Mouse (Mus musculus) left cerebral cortex, postnatal 10 days (tissue): ENCODE data around the gene Fancd2os. TPM values are rescaled to one million over a fixed set of nuclear protein-coding genes. Genes with fewer than 3 reads are reported as not detected.

Source experiments
- DNase-seq, 2 experiments: peaks; one replicate each; pipeline ENCODE4 v3.0.0; 2021 to 2022; ENCODE audit warnings: low spot score in 2 of 2, mixed read lengths in 1 of 2; ENCODE audit errors: extremely low spot score in 1 of 2
- intact Hi-C: fragments of 180-260 bp; cut with DNase I; formaldehyde crosslinking; loops from one replicate; pipeline ENCODE4 v1.15.1; 2025
- total RNA-seq, 2 experiments: library from RNA; stranded (reverse); gene quantifications; 2 replicates each; pipeline ENCODE4 v1.2.3; 2021

Fancd2os gene
- total RNA-seq = not detected

DNA sequence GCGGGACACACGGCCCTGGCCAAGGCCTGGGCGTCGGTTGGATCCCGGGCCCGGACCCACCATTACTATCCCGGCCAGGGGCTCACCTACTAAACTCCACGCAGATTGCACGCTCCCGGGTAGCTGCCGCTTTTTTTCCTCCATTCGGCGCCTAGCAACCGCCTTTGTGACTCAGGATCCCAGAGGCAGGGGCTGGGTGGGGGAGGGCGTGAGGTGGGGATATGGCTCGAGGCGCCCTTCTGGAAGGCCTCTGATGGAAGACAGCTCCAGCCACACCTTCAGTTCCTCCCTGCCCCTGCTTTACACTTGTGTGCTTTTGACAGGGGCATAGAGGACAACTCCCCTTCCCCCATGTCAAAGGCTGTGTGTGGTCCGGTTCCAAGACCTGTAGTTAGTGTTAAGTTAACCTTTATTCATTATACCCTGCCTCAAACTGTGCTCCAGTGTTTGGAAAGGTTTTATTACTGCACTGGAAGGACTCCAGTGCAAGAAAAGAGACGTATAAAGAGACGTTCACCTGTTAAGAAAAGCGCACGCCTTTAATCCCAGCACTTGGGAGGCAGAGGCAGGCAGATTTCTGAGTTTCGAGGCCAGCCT, at the start of gene Fancd2os:
Fancd2os (minus strand) TSS at position 173 of the 597 bp plus-strand sequence.
- intact Hi-C loops = no loop called here
- no peak for DNase-seq

DNA sequence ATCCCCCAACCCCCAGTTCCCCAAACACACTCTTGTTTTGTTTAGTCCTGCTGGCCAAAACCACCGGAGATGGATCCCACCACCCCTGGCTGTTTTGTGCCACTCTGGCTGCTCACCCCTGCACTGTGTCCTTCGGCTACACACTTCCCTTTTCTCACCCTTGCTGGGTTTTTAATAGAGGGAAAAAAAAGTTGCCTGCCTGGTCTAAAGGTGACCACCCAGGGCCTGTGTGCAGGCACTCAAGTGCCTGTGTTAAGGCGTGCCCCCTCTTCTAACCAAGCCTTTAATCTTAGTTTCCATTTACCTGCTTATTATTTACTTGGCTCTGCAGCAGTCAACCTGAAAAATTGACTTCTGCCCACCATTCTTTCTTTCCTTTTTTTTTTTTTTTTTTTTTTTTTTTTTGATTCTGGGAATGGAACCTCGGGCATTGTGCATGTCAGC, 49.7 kb upstream of the Fancd2os start:
- DNase-seq = no peak
- intact Hi-C loops = no loop called here

DNA sequence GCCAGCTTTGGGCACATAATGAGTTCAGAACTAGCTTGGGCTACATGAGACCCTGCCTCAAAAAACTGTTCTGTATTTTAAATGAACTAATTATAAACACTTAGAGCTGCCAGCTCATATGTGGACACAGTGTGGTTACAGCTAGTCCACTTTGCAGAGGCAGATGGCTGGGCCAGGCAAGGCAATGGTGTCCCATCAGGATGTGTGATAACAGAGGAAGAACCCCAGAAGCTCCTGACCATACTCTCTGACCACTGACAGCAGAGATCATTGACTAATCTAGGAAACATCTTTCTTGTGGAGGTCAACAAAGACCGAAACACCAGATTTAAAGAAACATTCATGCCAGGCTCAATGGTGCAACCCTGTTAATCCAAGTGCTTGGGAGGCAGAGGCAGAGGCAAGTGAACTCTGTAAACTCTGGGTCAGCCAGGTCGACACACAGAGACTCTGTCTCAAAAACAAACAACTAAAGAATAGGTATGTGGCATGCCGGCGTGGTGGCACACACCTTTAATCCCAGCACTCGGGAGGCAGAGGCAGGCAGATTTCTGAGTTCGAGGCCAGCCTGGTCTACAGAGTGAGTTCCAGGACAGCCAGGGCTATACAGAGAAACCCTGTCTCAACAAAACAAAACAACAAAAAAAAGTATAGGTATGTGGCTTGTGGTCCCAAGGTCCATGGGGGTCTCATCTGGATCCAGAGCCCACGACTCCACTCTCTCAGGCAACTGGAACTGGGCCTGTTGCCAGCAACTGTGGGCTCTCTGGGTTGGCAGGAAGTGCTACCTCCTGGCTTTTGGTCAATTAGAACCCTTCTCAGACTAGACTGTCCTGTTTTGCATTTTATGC, 49.1 kb upstream of the Fancd2os start:
- intact Hi-C loops = no loop called here
- DNase-seq = peak in 1 of 2 experiments; percentile 50

DNA sequence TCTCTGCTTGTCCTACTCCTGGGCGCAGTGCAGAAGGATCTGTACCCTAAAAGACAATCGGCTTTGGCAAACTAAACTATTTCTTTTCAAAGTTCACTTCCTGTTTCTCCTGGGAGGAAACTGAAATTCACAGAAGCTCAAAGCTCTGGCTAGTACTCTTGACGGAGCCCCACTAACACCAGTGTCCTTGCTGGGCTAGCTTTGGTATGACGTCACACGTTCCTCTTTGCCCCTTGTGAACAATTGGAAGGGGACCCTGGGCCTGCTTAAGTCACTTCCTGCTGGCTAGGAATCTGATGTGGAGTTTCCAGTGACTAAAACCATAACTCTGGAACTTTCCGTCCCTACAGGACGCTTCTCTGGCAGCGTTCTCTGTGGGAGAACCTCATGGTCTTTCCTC, 44.3 kb upstream of the Fancd2os start:
- intact Hi-C loops = no loop called here

DNA sequence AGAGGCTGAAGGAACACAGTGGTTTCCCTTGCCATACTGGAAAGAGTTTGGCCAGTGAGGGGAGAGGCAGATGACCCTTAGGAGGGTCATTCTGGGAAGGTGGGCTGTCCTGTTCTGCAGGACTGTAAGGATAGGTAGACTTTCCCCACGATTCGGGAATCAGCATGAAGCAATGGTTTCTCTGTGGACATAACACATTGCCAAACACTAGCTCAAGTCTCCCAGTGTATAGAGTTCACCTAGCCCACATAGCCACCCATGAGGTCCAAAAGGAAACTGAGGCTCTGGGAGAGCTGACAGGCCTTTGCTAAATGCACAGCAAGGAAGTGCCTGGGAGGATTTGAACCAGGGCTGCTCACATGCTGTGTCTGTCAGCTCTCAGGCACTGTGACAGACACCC, 43.5 kb upstream of the Fancd2os start:
- intact Hi-C loops = no loop called here
- no peak for DNase-seq

More for the DNA sequence above, 44.3 kb upstream of the Fancd2os start:
- peak; percentile 45 to 70 for DNase-seq

DNA sequence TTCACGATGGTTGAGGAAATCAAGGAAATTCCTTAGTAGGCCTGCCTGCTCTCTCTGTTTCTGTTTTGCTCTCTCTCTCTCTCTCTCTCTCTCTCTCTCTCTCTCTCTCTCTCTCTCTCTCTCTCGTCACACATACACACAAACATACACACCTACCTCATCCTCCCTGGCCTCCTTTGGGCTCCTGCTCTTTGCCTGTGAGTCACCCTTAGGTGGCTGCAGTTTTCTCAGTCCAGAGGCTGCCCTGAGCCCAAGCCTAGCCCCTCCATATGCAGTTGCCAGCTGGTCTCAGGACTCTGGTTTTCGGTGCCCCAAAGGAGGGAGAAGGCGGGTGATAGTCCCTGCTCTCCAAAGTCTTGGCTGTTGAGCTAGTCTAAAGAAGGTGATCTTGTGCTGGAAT, 42.5 kb upstream of the Fancd2os start:
- no peak for DNase-seq
- intact Hi-C loops = no loop called here

DNA sequence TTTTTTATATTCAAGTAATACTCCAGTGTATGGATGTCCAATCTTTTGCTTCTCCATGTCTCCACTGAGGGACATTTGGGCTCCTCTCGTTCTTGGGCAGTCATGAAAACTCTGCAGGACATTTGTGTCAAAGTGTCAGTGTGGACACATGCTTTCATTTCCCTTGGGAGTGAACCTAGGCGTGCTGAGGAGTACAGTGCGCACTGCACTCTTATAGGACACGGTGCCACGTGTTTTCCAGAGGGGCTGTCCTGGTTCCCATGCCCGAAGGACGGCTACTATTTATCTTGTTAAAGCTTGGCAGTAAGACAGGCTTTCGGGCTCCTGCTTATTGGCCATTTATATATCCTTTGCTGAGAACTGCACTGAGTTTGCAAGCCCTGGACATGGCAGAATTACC, 42.1 kb upstream of the Fancd2os start:
- no peak for DNase-seq
- intact Hi-C loops = no loop called here

DNA sequence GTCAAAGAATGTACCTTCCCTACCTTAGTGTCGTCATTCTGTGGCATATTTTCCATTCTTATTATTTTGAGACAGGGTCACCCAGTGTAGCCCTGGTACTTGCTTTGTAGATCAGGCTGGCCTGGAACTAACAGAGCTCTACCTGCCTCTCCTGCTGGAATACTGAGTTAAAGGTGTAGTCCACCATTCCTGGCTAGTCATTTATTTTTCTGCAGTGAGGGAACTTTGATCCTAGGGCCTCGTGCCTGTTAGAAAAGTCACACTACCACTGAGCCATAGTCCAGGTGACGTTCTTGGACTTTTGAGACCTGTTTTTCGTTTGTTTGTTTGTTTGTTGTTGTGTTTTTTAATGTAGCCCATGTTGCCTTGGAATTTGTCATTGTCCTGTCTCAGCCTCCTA, 38.7 kb upstream of the Fancd2os start:
- intact Hi-C loops = loop anchor here (2.0 kb wide), 3 partner anchors 42 to 432 kb away; partner anchors contain the start of gene Tatdn2
- DNase-seq = no peak

DNA sequence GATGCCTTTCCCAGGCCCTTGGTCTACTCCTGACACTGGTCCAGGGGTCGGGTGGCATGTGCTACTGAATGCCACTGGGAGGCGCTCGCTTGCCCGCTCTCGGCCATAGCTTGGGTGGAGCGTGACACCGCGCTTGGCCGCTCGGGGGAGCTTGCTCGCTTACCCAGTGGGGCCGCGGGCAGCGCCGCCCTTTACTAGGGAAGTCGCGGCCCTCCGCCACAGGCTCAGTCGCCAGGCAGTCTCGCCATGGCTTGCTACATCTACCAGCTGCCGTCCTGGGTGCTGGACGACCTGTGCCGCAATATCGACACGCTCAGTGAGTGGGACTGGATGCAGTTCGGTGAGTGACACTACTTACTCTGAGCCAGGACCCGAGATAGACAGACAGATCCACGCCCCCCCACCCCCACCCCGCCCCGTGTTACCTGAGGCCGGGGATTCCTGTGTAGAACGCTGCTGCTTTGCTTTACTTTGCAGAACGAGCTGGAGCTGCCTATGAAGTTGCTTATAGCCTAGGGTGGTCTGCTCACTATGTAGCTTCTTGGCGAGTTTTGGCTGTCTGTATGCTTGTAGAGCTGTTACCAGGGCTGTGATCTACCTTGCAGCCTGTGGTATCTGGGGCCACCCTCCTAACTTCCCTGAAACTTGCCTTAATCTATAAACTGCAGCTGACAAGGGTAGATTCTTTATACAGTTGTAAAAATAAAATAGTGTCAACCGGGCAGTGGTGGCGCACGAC, 38.0 kb upstream of the Fancd2os start, which contains the start of gene Irak2:
Irak2 (plus strand) TSS at position 166 of the 739 bp plus-strand sequence.
- intact Hi-C loops = loop anchor here (2.0 kb wide), 3 partner anchors 42 to 432 kb away; partner anchors contain the start of gene Tatdn2

DNA sequence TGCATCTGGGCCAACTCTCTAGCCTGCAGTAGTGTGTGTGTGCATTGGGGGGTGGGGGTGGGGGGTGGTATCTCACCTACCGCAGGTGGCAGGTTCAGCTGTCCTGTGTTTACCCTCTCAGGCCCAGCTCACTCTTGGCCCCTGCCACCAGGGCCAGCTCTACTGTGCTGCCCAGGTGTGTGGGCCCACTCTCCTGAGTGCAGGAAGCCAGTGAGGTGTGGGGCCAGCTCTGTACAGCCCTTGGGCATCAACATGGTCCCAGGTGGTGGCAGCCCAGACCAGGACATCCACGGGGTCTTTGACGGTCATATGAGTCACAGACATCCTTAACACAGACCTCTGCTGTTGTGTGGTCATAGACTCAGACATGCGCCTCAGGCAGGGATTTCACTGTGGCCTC, 32.3 kb upstream of the Fancd2os start:
- intact Hi-C loops = no loop called here
- no peak for DNase-seq

More for the DNA sequence above, 38.0 kb upstream of the Fancd2os start, which contains the start of gene Irak2:
- peak; percentile 88 to 96 for DNase-seq

DNA sequence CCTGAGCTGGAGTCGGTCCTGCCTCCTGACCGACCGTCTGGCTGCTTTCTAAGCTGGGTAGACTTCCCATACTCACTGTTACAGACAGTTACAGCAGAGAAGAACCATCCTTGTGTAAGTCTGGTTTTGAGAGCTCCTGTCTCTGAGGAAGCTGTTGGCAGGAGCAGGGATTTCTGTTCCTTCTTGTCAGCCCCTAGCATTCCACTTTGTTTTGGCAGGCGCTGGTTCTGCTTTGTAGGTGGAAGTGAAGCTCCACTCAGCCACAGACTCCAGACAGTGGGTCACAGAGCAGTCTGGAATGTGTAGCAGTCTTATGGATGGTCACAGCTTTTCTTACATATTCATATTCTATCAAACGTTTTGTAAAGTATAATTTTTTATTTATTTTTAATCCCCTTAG, 29.8 kb upstream of the Fancd2os start:
- intact Hi-C loops = no loop called here
- DNase-seq = no peak

DNA sequence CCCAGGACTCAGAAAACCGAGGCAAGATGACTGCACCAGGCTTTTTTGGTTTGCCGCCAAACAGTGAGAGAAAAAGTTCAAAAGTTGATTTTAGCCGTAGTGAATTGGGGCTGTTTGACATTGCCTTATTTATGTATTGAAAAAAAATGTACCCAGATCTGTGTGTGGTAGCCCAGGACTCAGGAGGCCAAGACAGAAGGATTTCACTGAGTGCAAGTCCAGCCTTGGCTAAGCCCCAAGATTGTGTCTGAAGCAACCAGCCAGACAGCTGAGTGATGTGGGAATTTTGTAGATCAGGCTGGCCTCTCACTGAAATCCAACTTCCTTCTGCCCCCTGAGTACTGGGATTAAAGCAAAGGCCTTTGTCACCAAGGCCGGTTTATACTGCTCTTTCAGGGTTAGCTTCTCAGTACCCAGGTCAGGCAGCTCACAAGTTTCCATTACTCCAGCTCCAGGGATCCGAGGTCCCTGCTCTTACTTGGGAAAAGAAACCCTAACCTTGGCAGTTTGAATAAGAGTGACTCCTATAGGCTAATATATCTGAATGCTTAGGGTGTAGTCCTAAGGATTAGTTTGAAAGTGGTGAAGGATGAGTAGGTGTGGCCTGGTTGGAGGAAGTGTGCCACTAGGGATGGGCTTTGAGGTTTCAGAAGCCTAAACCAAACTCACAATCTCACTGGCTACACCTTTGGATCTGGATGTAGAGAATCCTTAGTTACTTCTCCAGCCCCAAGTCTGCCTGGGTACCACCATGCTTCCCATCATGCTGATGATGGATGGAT, 24.7 kb upstream of the Fancd2os start:
- peak in 1 of 2 experiments; percentile 43 for DNase-seq
- intact Hi-C loops = no loop called here

DNA sequence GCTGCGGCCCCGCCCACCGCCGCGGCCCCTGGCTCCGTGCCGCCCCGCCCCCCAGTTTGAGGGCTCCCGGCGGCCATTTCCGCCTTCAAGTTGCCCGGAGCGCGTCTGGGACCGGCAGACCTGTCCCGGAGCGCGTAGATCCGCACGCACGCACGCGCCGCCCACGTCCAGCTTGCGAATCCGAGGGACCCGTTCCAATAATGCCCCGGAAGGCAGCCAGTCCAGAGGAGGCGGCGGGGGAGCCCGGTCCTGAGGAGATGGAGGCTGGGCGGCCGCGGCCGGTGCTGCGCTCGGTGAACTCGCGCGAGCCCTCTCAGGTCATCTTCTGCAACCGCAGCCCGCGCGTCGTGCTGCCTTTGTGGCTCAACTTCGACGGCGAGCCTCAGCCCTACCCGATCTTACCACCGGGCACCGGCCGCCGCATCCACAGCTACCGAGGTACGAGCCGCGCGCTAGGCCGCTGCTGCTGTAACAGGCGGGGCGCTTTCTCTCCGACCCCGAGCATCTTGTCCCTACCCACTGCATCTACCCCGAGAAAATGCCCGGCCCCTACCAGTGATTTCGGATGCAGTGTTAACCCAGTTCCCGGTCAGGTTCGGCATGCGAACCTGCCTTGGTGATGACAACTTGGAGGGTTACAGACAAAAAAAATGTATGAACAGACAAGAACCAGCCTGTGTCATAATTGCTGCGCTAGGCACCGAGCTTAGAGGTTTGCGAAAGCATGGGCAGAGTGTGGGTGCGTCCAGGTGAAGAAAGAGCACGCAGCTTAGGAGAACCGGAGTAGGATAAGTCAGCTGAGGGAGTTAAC, 23.6 kb upstream of the Fancd2os start, which contains the start of gene Vhl:
Vhl (plus strand) TSS at position 19 of the 811 bp plus-strand sequence.
- intact Hi-C loops = no loop called here
- peak; percentile 82 to 94 for DNase-seq

DNA sequence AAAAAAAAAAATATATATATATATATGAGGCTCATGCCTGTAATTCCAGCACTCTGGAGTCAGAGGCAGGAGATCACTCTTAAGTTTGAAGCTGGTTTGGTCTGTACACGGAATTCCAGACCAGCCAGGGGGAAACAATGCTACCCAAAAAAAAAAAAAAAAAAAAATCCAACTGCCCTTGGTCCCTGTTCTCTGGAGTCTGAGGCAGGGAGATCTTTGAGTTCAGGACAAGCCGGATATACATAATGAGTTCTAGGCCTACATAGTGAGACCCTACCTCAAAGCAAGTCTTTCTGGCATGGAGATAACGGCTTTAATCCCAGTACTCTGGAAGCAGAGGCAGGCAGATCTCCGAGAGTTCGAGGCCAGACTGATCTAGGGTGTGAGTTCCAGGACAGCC, 22.9 kb upstream of the Fancd2os start:
- DNase-seq = no peak
- intact Hi-C loops = no loop called here

DNA sequence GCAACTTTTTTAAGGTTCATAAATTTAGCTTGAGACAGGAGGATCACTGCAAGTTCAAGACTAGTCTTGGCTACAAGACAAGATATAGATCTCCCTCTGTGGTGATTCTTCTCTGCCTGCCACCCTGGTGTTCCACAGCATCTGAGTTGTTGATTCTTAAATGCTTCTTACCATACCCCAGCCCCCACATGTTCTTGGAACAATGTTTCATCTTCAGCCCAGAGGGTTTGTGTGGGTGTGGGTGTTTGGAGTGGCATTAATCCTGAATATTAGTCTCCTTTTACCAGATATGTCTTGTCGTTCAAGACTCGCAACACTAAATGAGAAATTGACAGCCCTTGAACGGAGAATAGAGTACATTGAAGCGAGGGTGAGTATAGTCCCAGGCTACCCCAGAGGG, 15.0 kb upstream of the Fancd2os start:
- no peak for DNase-seq
- intact Hi-C loops = no loop called here

DNA sequence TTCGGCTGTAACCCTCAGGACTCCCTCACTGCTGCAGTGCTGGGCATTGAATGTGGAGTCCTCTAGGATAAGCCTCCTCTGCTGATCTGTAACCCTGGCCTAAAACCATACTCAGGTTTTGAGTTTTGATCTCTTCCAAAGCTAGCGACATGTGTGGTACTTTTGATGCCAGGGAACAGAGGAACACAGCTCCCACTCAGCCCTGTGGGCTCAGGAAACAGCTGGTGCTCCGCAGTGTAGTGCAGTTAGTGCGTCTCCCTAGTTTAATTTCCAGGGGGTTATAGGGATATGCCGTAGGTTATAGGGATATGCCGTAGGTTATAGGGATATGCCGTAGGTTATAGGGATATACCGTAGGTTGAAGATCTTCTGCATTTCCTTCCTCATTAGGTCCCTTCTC, 14.5 kb upstream of the Fancd2os start:
- DNase-seq = no peak
- intact Hi-C loops = no loop called here

DNA sequence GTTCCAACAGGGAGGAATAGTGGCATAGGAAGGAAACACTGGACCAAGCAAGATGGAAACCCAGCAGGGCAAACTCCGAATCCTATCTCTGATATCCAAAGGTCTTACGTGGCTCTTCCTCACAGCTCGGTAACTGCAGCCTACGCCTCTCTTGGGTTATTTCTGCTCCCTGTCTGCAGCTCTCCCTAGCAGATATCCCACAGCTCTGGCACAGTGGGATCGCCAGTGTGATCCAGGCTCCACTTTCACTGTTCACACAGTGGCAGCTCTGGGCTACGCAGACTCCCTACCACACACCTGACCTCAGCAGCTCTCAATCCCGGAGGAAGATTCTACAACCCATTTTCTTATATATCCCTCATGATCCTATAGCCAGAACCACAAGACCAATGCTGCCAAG, 13.6 kb upstream of the Fancd2os start:
- DNase-seq = no peak
- intact Hi-C loops = no loop called here
